Mouse (Mus musculus) myocyte (in vitro differentiated cells): ENCODE results near the gene Slc27a5. TPM values are rescaled to one million over a fixed set of nuclear protein-coding genes. Genes with fewer than 3 reads are reported as not detected.

Experiments used
- H3K27me3 ChIP-seq: one replicate; pipeline ENCODE4 v1.6.1; 2011; ENCODE audit not compliant: control insufficient read depth, insufficient read depth, insufficient read length
- H3K36me3 ChIP-seq: one replicate; pipeline ENCODE4 v1.6.1; 2011; ENCODE audit not compliant: control insufficient read depth, insufficient read depth
- H3K4me2 ChIP-seq: one replicate; pipeline ENCODE4 v1.6.1; 2011; ENCODE audit warnings: low read depth, control low read depth
- H3K4me3 ChIP-seq: one replicate; pipeline ENCODE4 v1.5.1; 2011; ENCODE audit warnings: mild to moderate bottlenecking, control low read depth, moderate library complexity
- H3K79me2 ChIP-seq: one replicate; pipeline ENCODE4 v1.6.1; 2011; ENCODE audit not compliant: control insufficient read depth, insufficient read depth
- H3ac ChIP-seq: one replicate; pipeline ENCODE4 v1.6.1; 2011; ENCODE audit not compliant: control insufficient read depth, insufficient read length
- POLR2A ChIP-seq: IDR thresholded peaks from one replicate; pipeline ENCODE4 v1.6.1; 2011; ENCODE audit warnings: low read depth, mild to moderate bottlenecking, control low read depth, moderate library complexity; ENCODE audit not compliant: insufficient read length
- polyA plus RNA-seq: library from polyadenylated mRNA; unstranded; fragments of >200 nt; fragmentation: generic; extraction: Trizol; gene quantifications from one replicate; pipeline ENCODE4 v1.2.1, GENCODE M21; 2012; ENCODE audit warnings: missing spikeins

The Slc27a5 gene
- polyA plus RNA-seq, 1 experiment: not detected

DNA sequence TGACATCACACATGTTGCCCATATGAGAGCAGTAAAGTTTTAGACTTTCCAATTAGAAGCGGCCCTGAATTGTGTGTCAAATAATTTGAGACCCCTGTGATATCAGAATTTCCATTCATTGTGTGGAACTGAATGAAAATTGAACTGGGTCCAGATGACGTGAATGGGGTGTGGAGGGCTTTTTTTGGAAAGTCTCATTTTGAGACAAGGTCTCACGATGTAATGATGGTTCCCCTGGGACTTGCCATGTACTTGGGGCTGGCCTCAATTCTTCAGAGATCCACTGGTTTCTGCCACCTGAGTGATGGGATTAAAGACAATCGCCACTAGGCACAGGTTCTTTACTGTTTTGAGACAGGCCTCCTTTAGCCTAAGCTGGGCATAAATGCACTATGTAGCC lies 57.4 kb downstream of the Slc27a5 start:
- Histone ChIP-seq H3K27me3 (no peaks in the 10 kb centered on the region), H3K36me3 (no peaks in the 10 kb centered on the region), H3K4me2 (no peak overlapping the region), H3ac (no peak overlapping the region), H3K4me3 (no peak overlapping the region), H3K79me2 (no peaks in the 10 kb centered on the region)
- no peak for TF ChIP-seq POLR2A

Other genes with a start within 250 kb of the Slc27a5 start
- gene Zscan18, start 194.6 kb downstream of the Slc27a5 start, polyA plus RNA-seq: 0.22 TPM
- 1.0 TPM for gene Zfp329, start 179.3 kb downstream of the Slc27a5 start, polyA plus RNA-seq
- gene Zfp110, start 163.4 kb downstream of the Slc27a5 start, polyA plus RNA-seq: 11.4 TPM
- gene Zfp128, start 117.0 kb downstream of the Slc27a5 start, polyA plus RNA-seq: 1.2 TPM
- 3.1 TPM for gene Zscan22, start 100.4 kb downstream of the Slc27a5 start, polyA plus RNA-seq
- 2,432 TPM for gene Rps5, start 75.9 kb downstream of the Slc27a5 start, polyA plus RNA-seq
- 0.91 TPM for gene Rnf225, start 70.8 kb downstream of the Slc27a5 start, polyA plus RNA-seq
- gene Zfp324, start 32.4 kb downstream of the Slc27a5 start, polyA plus RNA-seq: 1.9 TPM
- gene Zfp446, start 20.3 kb downstream of the Slc27a5 start, polyA plus RNA-seq: 1.7 TPM
- 252 TPM for gene Trim28, start 922 bp upstream of the Slc27a5 start, polyA plus RNA-seq
- 8.2 TPM for gene Zbtb45, start 11.8 kb upstream of the Slc27a5 start, polyA plus RNA-seq
- gene Chmp2a, start 36.6 kb upstream of the Slc27a5 start, polyA plus RNA-seq: 189 TPM
- gene Ube2m, start 40.1 kb upstream of the Slc27a5 start, polyA plus RNA-seq: 227 TPM
- 0.37 TPM for gene Mzf1, start 56.6 kb upstream of the Slc27a5 start, polyA plus RNA-seq
- gene Vmn1r85, start 97.0 kb upstream of the Slc27a5 start, polyA plus RNA-seq: not detected
- gene Vmn1r86, start 121.7 kb upstream of the Slc27a5 start, polyA plus RNA-seq: not detected
- not detected for gene Vmn1r87, start 142.0 kb upstream of the Slc27a5 start, polyA plus RNA-seq
- not detected for gene Vmn1r88, start 161.4 kb upstream of the Slc27a5 start, polyA plus RNA-seq
- not detected for gene Vmn1r89, start 214.8 kb upstream of the Slc27a5 start, polyA plus RNA-seq